Mouse (Mus musculus): Measurements from ENCODE around the gene Arhgap15. TPM values are rescaled to one million over a fixed set of nuclear protein-coding genes. Genes with fewer than 3 reads are reported as not detected.

Gene Arhgap15
- polyA plus RNA-seq, 1 experiment from 2014 or later = 0.38 TPM

- Histone ChIP-seq H3K36me3 (no peaks in the 10 kb centered on the region), H3K9me3 (replicated peaks) (no peaks in the 10 kb centered on the region), H3K9ac (no peak overlapping the region), H3K4me3 (no peak overlapping the region), H3K4me2 (no peak overlapping the region), H3K27ac (ENCODE audit: poor library complexity, severe bottlenecking) (no peak overlapping the region), H3K4me1 (replicated peaks) (no peaks in the 10 kb centered on the region), H3K27me3 (replicated peaks) (no peaks in the 10 kb centered on the region)
- 63% methylated on average over 9 of the region's 9 CpGs for WGBS
- ATAC-seq (ENCODE audit: insufficient number of reproducible peaks, low FRiP score) = no peak
These were observed 9.3 kb upstream of the Arhgap15 start for GRCm38 (mm10) chr2:43739190-43739818.

GRCm38 (mm10) chr2:43749321-43749720, 697 bp downstream of the Arhgap15 start:
- Histone ChIP-seq H3K4me2 (no peak overlapping the region), H3K27me3 (replicated peaks) (no peaks in the 10 kb centered on the region), H3K36me3 (no peaks in the 10 kb centered on the region), H3K4me3 (no peak overlapping the region), H3K4me1 (replicated peaks) (no peaks in the 10 kb centered on the region), H3K27ac (ENCODE audit: poor library complexity, severe bottlenecking) (no peak overlapping the region), H3K9me3 (replicated peaks) (no peaks in the 10 kb centered on the region), H3K9ac (no peak overlapping the region)
- ATAC-seq (ENCODE audit: insufficient number of reproducible peaks, low FRiP score) = no peak
- WGBS = 73% methylated on average over 3 of the region's 3 CpGs

GRCm38 (mm10) chr2:43755899-43756298, 7.3 kb downstream of the Arhgap15 start:
- no peak for ATAC-seq (ENCODE audit: insufficient number of reproducible peaks, low FRiP score)
- 79% methylated on average over 3 of the region's 3 CpGs for WGBS

GRCm38 (mm10) chr2:43756626-43757025, 8.0 kb downstream of the Arhgap15 start:
- no peaks in the 10 kb centered on the region for H3K4me1 ChIP-seq (replicated peaks)
- no peaks in the 10 kb centered on the region for H3K9me3 ChIP-seq (replicated peaks)
- H3K27ac ChIP-seq (ENCODE audit: poor library complexity, severe bottlenecking) = no peak overlapping the region
- no peaks in the 10 kb centered on the region for H3K36me3 ChIP-seq
- no peak overlapping the region for H3K4me3 ChIP-seq
- no peaks in the 10 kb centered on the region for H3K27me3 ChIP-seq (replicated peaks)
- no peak overlapping the region for H3K4me2 ChIP-seq
- 64% methylated on average over 2 of the region's 2 CpGs for WGBS
- H3K9ac ChIP-seq = no peak overlapping the region
- ATAC-seq (ENCODE audit: insufficient number of reproducible peaks, low FRiP score) = no peak

More at GRCm38 (mm10) chr2:43755899-43756298, 7.3 kb downstream of the Arhgap15 start:
- H3K27ac ChIP-seq (ENCODE audit: poor library complexity, severe bottlenecking) = no peak overlapping the region
- H3K27me3 ChIP-seq (replicated peaks) = no peaks in the 10 kb centered on the region
- no peak overlapping the region for H3K9ac ChIP-seq
- no peaks in the 10 kb centered on the region for H3K36me3 ChIP-seq
- no peak overlapping the region for H3K4me2 ChIP-seq
- no peaks in the 10 kb centered on the region for H3K9me3 ChIP-seq (replicated peaks)
- no peak overlapping the region for H3K4me3 ChIP-seq
- H3K4me1 ChIP-seq (replicated peaks) = no peaks in the 10 kb centered on the region

- H3K4me1 ChIP-seq (replicated peaks) = no peaks in the 10 kb centered on the region
- H3K27me3 ChIP-seq (replicated peaks) = no peaks in the 10 kb centered on the region
- ATAC-seq (ENCODE audit: insufficient number of reproducible peaks, low FRiP score) = no peak
- no peak overlapping the region for H3K4me3 ChIP-seq
- H3K9me3 ChIP-seq (replicated peaks) = no peaks in the 10 kb centered on the region
- H3K4me2 ChIP-seq = no peak overlapping the region
- no peak overlapping the region for H3K27ac ChIP-seq (ENCODE audit: poor library complexity, severe bottlenecking)
- H3K9ac ChIP-seq = no peak overlapping the region
- no peaks in the 10 kb centered on the region for H3K36me3 ChIP-seq
- 67% methylated on average over 3 of the region's 3 CpGs for WGBS
These were observed 13.1 kb downstream of the Arhgap15 start for GRCm38 (mm10) chr2:43761735-43762134.

GRCm38 (mm10) chr2:43763279-43763678, 14.7 kb downstream of the Arhgap15 start:
- no peak overlapping the region for H3K27ac ChIP-seq (ENCODE audit: poor library complexity, severe bottlenecking)
- H3K36me3 ChIP-seq = no peaks in the 10 kb centered on the region
- no peaks in the 10 kb centered on the region for H3K27me3 ChIP-seq (replicated peaks)
- H3K9ac ChIP-seq = no peak overlapping the region
- no peak overlapping the region for H3K4me2 ChIP-seq
- H3K9me3 ChIP-seq (replicated peaks) = no peaks in the 10 kb centered on the region
- H3K4me1 ChIP-seq (replicated peaks) = no peaks in the 10 kb centered on the region
- H3K4me3 ChIP-seq = no peak overlapping the region
- WGBS = 74% methylated on average over 5 of the region's 5 CpGs
- no peak for ATAC-seq (ENCODE audit: insufficient number of reproducible peaks, low FRiP score)

GRCm38 (mm10) chr2:43764456-43764855, 15.8 kb downstream of the Arhgap15 start:
- H3K9me3 ChIP-seq (replicated peaks) = no peaks in the 10 kb centered on the region
- no peaks in the 10 kb centered on the region for H3K4me1 ChIP-seq (replicated peaks)
- H3K27ac ChIP-seq (ENCODE audit: poor library complexity, severe bottlenecking) = no peak overlapping the region
- no peak overlapping the region for H3K9ac ChIP-seq
- no peak overlapping the region for H3K4me3 ChIP-seq
- H3K27me3 ChIP-seq (replicated peaks) = no peaks in the 10 kb centered on the region
- H3K36me3 ChIP-seq = no peaks in the 10 kb centered on the region
- no peak for ATAC-seq (ENCODE audit: insufficient number of reproducible peaks, low FRiP score)
- H3K4me2 ChIP-seq = no peak overlapping the region
- WGBS = 78% methylated on average over 1 of the region's 1 CpGs

GRCm38 (mm10) chr2:43766200-43766599, 17.6 kb downstream of the Arhgap15 start:
- Histone ChIP-seq H3K4me2 (no peak overlapping the region), H3K27ac (ENCODE audit: poor library complexity, severe bottlenecking) (no peak overlapping the region), H3K4me1 (replicated peaks) (no peaks in the 10 kb centered on the region), H3K9ac (no peak overlapping the region), H3K9me3 (replicated peaks) (no peaks in the 10 kb centered on the region), H3K36me3 (no peaks in the 10 kb centered on the region), H3K27me3 (replicated peaks) (no peaks in the 10 kb centered on the region), H3K4me3 (no peak overlapping the region)
- ATAC-seq (ENCODE audit: insufficient number of reproducible peaks, low FRiP score) = no peak
- WGBS = 72% methylated on average over 3 of the region's 3 CpGs

- H3K9me3 ChIP-seq (replicated peaks) = no peaks in the 10 kb centered on the region
- H3K4me3 ChIP-seq = no peak overlapping the region
- no peaks in the 10 kb centered on the region for H3K27me3 ChIP-seq (replicated peaks)
- no peaks in the 10 kb centered on the region for H3K36me3 ChIP-seq
- WGBS = 89% methylated on average over 2 of the region's 2 CpGs
- H3K4me2 ChIP-seq = no peak overlapping the region
- H3K27ac ChIP-seq (ENCODE audit: poor library complexity, severe bottlenecking) = no peak overlapping the region
- no peak overlapping the region for H3K9ac ChIP-seq
- no peaks in the 10 kb centered on the region for H3K4me1 ChIP-seq (replicated peaks)
- ATAC-seq (ENCODE audit: insufficient number of reproducible peaks, low FRiP score) = no peak
These were observed 21.4 kb downstream of the Arhgap15 start for GRCm38 (mm10) chr2:43769850-43770570.

- H3K36me3 ChIP-seq = no peaks in the 10 kb centered on the region
- no peak overlapping the region for H3K4me2 ChIP-seq
- H3K9ac ChIP-seq = no peak overlapping the region
- 73% methylated on average over 5 of the region's 5 CpGs for WGBS
- no peaks in the 10 kb centered on the region for H3K4me1 ChIP-seq (replicated peaks)
- no peak for ATAC-seq (ENCODE audit: insufficient number of reproducible peaks, low FRiP score)
- no peaks in the 10 kb centered on the region for H3K27me3 ChIP-seq (replicated peaks)
- H3K9me3 ChIP-seq (replicated peaks) = no peaks in the 10 kb centered on the region
- H3K27ac ChIP-seq (ENCODE audit: poor library complexity, severe bottlenecking) = no peak overlapping the region
- H3K4me3 ChIP-seq = no peak overlapping the region
These were observed 24.0 kb downstream of the Arhgap15 start for GRCm38 (mm10) chr2:43772640-43773039.

- Histone ChIP-seq H3K4me2 (no peak overlapping the region), H3K9ac (no peak overlapping the region), H3K4me1 (replicated peaks) (no peaks in the 10 kb centered on the region), H3K27ac (ENCODE audit: poor library complexity, severe bottlenecking) (no peak overlapping the region), H3K9me3 (replicated peaks) (no peaks in the 10 kb centered on the region), H3K36me3 (no peaks in the 10 kb centered on the region), H3K4me3 (no peak overlapping the region), H3K27me3 (replicated peaks) (no peaks in the 10 kb centered on the region)
- ATAC-seq (ENCODE audit: insufficient number of reproducible peaks, low FRiP score) = no peak
- WGBS = 87% methylated on average over 3 of the region's 3 CpGs
These were observed 33.5 kb downstream of the Arhgap15 start for GRCm38 (mm10) chr2:43782157-43782556.
